In genomic region chr2:146958398-146958911, GRCm38 (mm10) we compare ENCODE assay signal across 8 mouse cellular contexts. TPM values are rescaled to one million over a fixed set of nuclear protein-coding genes. Genes with fewer than 3 reads are reported as not detected.
A peak's percentile ranks its signal among the peaks of the same experiment; 100 is the strongest.
DNase-seq lines count a peak whose midpoint lies in the region; ATAC-seq and TF ChIP-seq lines count a peak whose summit lies in the region.

No protein-coding gene starts in this region.

- no peaks in the 10 kb centered on the region for H3K27me3 ChIP-seq in cerebellum, adult 2 months (ENCODE audit: control insufficient read depth, insufficient read depth, low read length)

- no peak for TF ChIP-seq POLR2A in cerebellum, adult 2 months (IDR thresholded peaks at IDR 0.05; ENCODE audit: borderline replicate concordance, insufficient read depth, low read length)
- no peak for TF ChIP-seq POLR2A in olfactory bulb, adult 2 months (IDR thresholded peaks at IDR 0.05; ENCODE audit: insufficient read depth, low read depth, low read length)

- no peak for TF ChIP-seq CTCF in cerebellum, adult 2 months (IDR thresholded peaks at IDR 0.05; ENCODE audit: borderline replicate concordance, insufficient read depth, low read depth, low read length)
- TF ChIP-seq CTCF in olfactory bulb, adult 2 months (IDR thresholded peaks at IDR 0.05; ENCODE audit: insufficient read depth, low read depth, low read length), result no peak

- H3K4me1 ChIP-seq in cerebellum, adult 2 months (ENCODE audit: control insufficient read depth, insufficient read depth, low read length), result no peaks in the 10 kb centered on the region
- H3K4me1 ChIP-seq in olfactory bulb, adult 2 months (ENCODE audit: control insufficient read depth, insufficient read depth, low read length), result 0 out of 2 replicates have a peak, but pooled peaks cover 4% of the 10 kb centered on the region

- peak; percentile 11 to 35 for DNase-seq in cerebellum, adult 2 months
- DNase-seq in cerebellum, adult 11 months, result no peak
- peak; percentile 32 to 57 for DNase-seq in cerebellum, postnatal 10 days
- peak; percentile 8 to 9 for DNase-seq in frontal cortex, postnatal 25 days (ENCODE audit: low spot score in 2 of 2)
- DNase-seq in left cerebral cortex, adult 9 months (ENCODE audit: low spot score in 2 of 2), result peak; percentile 19 to 43

- no peak for ATAC-seq in monocyte, adult 5-6 weeks (replicated peaks; ENCODE audit: insufficient number of reproducible peaks, low FRiP score, low TSS enrichment, poor library complexity, severe bottlenecking)
- no peak for ATAC-seq in megakaryocyte-erythroid progenitor cell, adult 5-6 weeks (replicated peaks; ENCODE audit: low FRiP score, low TSS enrichment, poor library complexity, severe bottlenecking)

- H3K27ac ChIP-seq in cerebellum, adult 2 months (ENCODE audit: insufficient read depth, low read length), result no peak overlapping the region
- H3K27ac ChIP-seq in olfactory bulb, adult 2 months (ENCODE audit: insufficient read depth, low read depth, low read length), result peak overlapping the region; percentile 69; the same call in 1 of the 2 replicates

- H3K4me3 ChIP-seq in cerebellum, adult 2 months (replicated peaks; ENCODE audit: insufficient read depth, low read depth, low read length), result no peak overlapping the region
- peak overlapping the region; percentile 45; the same call in 1 of the 2 replicates for H3K4me3 ChIP-seq in olfactory bulb, adult 2 months (ENCODE audit: insufficient read depth, low read depth, low read length)

- WGBS in cerebellum, adult 2 months, result 35% methylated on average over 11 of the region's 11 CpGs
- WGBS in olfactory bulb, adult 2 months, result 10% methylated on average over 11 of the region's 11 CpGs

RNA-seq across cellular contexts. Expression of gene Xrn2, which starts 54.3 kb away (rescaled TPM):
- polyA plus RNA-seq in cerebellum, adult 2 months (2012; rRNA removed), result 27.3 and 31.7 TPM in 2 replicates
- not detected in 2 replicates for polyA plus RNA-seq in olfactory bulb, adult 2 months (2012; ENCODE audit: insufficient read depth, insufficient read length, low replicate concordance, missing spikeins)
- 330 to 349 TPM (median 340 TPM) in 3 replicates for total RNA-seq in monocyte, adult 5-6 weeks (2017)
- 89.8 and 107 TPM in 2 replicates for total RNA-seq in megakaryocyte-erythroid progenitor cell, adult 5-6 weeks (2014; fragmentation: Nextera tagmentation)
- 199 and 249 TPM in 2 replicates for total RNA-seq in megakaryocyte-erythroid progenitor cell, adult 5-6 weeks (2017)
